Comparison of ENCODE assay signal across 9 mouse cellular contexts in genomic region chr10:43035579-43035978, GRCm38 (mm10).
DNase-seq lines count a peak whose midpoint lies in the region; ATAC-seq and TF ChIP-seq lines count a peak whose summit lies in the region.
"Had no signal": no experiment of that assay in that cellular context is flagged by ENCODE, and none has a peak within 500 bp of the region (broad histone marks: within the 10 kb centered on the region; RNA-seq: fewer than 3 reads in every experiment).

No protein-coding gene starts in this region.

- DNase-seq in kidney, adult 18-20 months, result no peak
- peak; percentile 35 for DNase-seq in ZHBTc4 (ENCODE audit: low read depth, low spot score)
- DNase-seq in cerebellum, adult 18-20 months, result peak; percentile 50
- no peak for DNase-seq in stomach, postnatal 0 days (ENCODE audit: low spot score)
- DNase-seq in spleen, adult 18-20 months, result no peak

- H3K4me2 ChIP-seq in kidney, embryonic 14.5 days (replicated peaks; ENCODE audit: low read depth, low read length), result no peak overlapping the region
- no peak overlapping the region for H3K4me2 ChIP-seq in heart, embryonic 12.5 days
- no peak overlapping the region for H3K4me2 ChIP-seq in stomach, postnatal 0 days (replicated peaks; ENCODE audit: low read depth)

- H3K36me3 ChIP-seq in kidney, embryonic 14.5 days (ENCODE audit: control insufficient read depth, insufficient read depth, low read length), result no peaks in the 10 kb centered on the region
- H3K36me3 ChIP-seq in heart, embryonic 12.5 days, result no peaks in the 10 kb centered on the region
- H3K36me3 ChIP-seq in stomach, postnatal 0 days (ENCODE audit: control insufficient read depth, insufficient read depth, low read length), result no peaks in the 10 kb centered on the region
- H3K36me3 ChIP-seq: G1E had no signal

- H3K4me1 ChIP-seq in kidney, embryonic 14.5 days (ENCODE audit: control insufficient read depth, insufficient read depth, low read length), result peaks cover 17% of the 10 kb centered on the region
- H3K4me1 ChIP-seq in heart, embryonic 12.5 days (replicated peaks), result peaks cover 40% of the 10 kb centered on the region
- no peaks in the 10 kb centered on the region for H3K4me1 ChIP-seq in stomach, postnatal 0 days (replicated peaks; ENCODE audit: control insufficient read depth, insufficient read depth)

- no peak for TF ChIP-seq CTCF in stomach, postnatal 0 days (IDR thresholded peaks at IDR 0.05; ENCODE audit: low read depth)

- H3K4me3 ChIP-seq in kidney, embryonic 14.5 days (ENCODE audit: low read length), result no peak overlapping the region
- H3K4me3 ChIP-seq in heart, embryonic 12.5 days, result no peak overlapping the region
- no peak overlapping the region for H3K4me3 ChIP-seq in stomach, postnatal 0 days (ENCODE audit: low read depth, low read length)

- H3K9ac ChIP-seq in kidney, embryonic 14.5 days (ENCODE audit: low read depth, low read length), result no peak overlapping the region
- no peak overlapping the region for H3K9ac ChIP-seq in heart, embryonic 12.5 days
- no peak overlapping the region for H3K9ac ChIP-seq in stomach, postnatal 0 days (ENCODE audit: low read length)

- H3K27ac ChIP-seq in kidney, embryonic 14.5 days (ENCODE audit: low read depth, low read length), result no peak overlapping the region
- H3K27ac ChIP-seq in heart, embryonic 12.5 days (ENCODE audit: poor library complexity, severe bottlenecking), result 0 out of 2 replicates have a peak overlapping the region, but pooled peaks have one; percentile 16
- no peak overlapping the region for H3K27ac ChIP-seq in stomach, postnatal 0 days (replicated peaks)

- no peaks in the 10 kb centered on the region for H3K27me3 ChIP-seq in kidney, embryonic 14.5 days (ENCODE audit: control insufficient read depth, insufficient read depth, low read length)
- H3K27me3 ChIP-seq in heart, embryonic 12.5 days (replicated peaks), result no peaks in the 10 kb centered on the region
- no peaks in the 10 kb centered on the region for H3K27me3 ChIP-seq in stomach, postnatal 0 days (ENCODE audit: control insufficient read depth, insufficient read depth, low read length)

- peak; percentile 34; the same call in 1 of the 2 replicates for ATAC-seq in kidney, embryonic 14.5 days (ENCODE audit: low FRiP score, low TSS enrichment)
- ATAC-seq in heart, embryonic 12.5 days (ENCODE audit: insufficient number of reproducible peaks, low FRiP score), result no peak
- ATAC-seq in activated CD4-positive, CD25-positive, alpha-beta regulatory T cell, adult 4 months, result no peak
- no peak for ATAC-seq in stomach, postnatal 0 days (ENCODE audit: low FRiP score, low TSS enrichment)

- 38% methylated on average over 8 of the region's 8 CpGs for WGBS in kidney, embryonic 14.5 days
- 65% methylated on average over 8 of the region's 8 CpGs for WGBS in heart, embryonic 12.5 days
- 52% methylated on average over 8 of the region's 8 CpGs for WGBS in stomach, postnatal 0 days

- H3K9me3 ChIP-seq in kidney, embryonic 14.5 days (ENCODE audit: control insufficient read depth, low read length), result no peaks in the 10 kb centered on the region; the same call in 1 of the 2 replicates
- peaks cover 4% of the 10 kb centered on the region; the same call in 1 of the 2 replicates for H3K9me3 ChIP-seq in heart, embryonic 12.5 days (replicated peaks)
- H3K9me3 ChIP-seq in stomach, postnatal 0 days (ENCODE audit: control insufficient read depth, low read length), result no peaks in the 10 kb centered on the region
- H3K9me3 ChIP-seq: G1E had no signal

- TF ChIP-seq EP300 in stomach, postnatal 0 days (optimal IDR thresholded peaks at IDR 0.05), result no peak

Comparison
In these comparisons a context has a peak if more than half of its experiments do, and no peak if none do; other contexts are left out.
1. DNase-seq: peak in ZHBTc4 (single experiment) and cerebellum, adult 18-20 months (2 of 2); none in kidney, adult 18-20 months (single experiment), stomach, postnatal 0 days (single experiment) and spleen, adult 18-20 months (0 of 2).